ENCODE assay signal across 8 mouse cellular contexts in genomic region chr2:18040347-18041160, GRCm38 (mm10). TPM values are rescaled to one million over a fixed set of nuclear protein-coding genes. Genes with fewer than 3 reads are reported as not detected.
DNase-seq lines count a peak whose midpoint lies in the region; ATAC-seq lines count a peak whose summit lies in the region.

No protein-coding gene starts in this region.

- H3K4me3 ChIP-seq in forebrain, embryonic 10.5 days = peak overlapping the region; percentile 93
- peak overlapping the region; percentile 49 for H3K4me3 ChIP-seq in limb, embryonic 10.5 days
- H3K4me3 ChIP-seq in neural tube, embryonic 13.5 days = peak overlapping the region; percentile 32

- peak overlapping the region; percentile 99 for H3K27ac ChIP-seq in forebrain, embryonic 10.5 days
- H3K27ac ChIP-seq in limb, embryonic 10.5 days = peak overlapping the region; percentile 96
- H3K27ac ChIP-seq in neural tube, embryonic 13.5 days (replicated peaks) = peak overlapping the region; percentile 93

- H3K36me3 ChIP-seq in forebrain, embryonic 10.5 days (replicated peaks) = peaks cover 9% of the 10 kb centered on the region
- H3K36me3 ChIP-seq in limb, embryonic 10.5 days = no peaks in the 10 kb centered on the region
- H3K36me3 ChIP-seq in neural tube, embryonic 13.5 days = no peaks in the 10 kb centered on the region

- peak overlapping the region; percentile 81 for H3K9ac ChIP-seq in neural tube, embryonic 13.5 days

- no peaks in the 10 kb centered on the region for H3K27me3 ChIP-seq in forebrain, embryonic 10.5 days (ENCODE audit: poor library complexity, severe bottlenecking)
- H3K27me3 ChIP-seq in limb, embryonic 10.5 days (ENCODE audit: low read depth, poor library complexity, severe bottlenecking) = no peaks in the 10 kb centered on the region
- no peaks in the 10 kb centered on the region for H3K27me3 ChIP-seq in neural tube, embryonic 13.5 days

- H3K4me1 ChIP-seq in forebrain, embryonic 10.5 days = peaks cover 86% of the 10 kb centered on the region
- peaks cover 68% of the 10 kb centered on the region for H3K4me1 ChIP-seq in limb, embryonic 10.5 days
- H3K4me1 ChIP-seq in neural tube, embryonic 13.5 days (replicated peaks) = peaks cover 71% of the 10 kb centered on the region

- WGBS in forebrain, embryonic 10.5 days = 4% methylated on average over 27 of the region's 27 CpGs
- 12% methylated on average over 27 of the region's 27 CpGs for WGBS in limb, embryonic 10.5 days
- 8% methylated on average over 27 of the region's 27 CpGs for WGBS in neural tube, embryonic 13.5 days

- no peaks in the 10 kb centered on the region for H3K9me3 ChIP-seq in forebrain, embryonic 10.5 days
- H3K9me3 ChIP-seq in limb, embryonic 10.5 days (replicated peaks) = no peaks in the 10 kb centered on the region
- H3K9me3 ChIP-seq in neural tube, embryonic 13.5 days = no peaks in the 10 kb centered on the region

- peak overlapping the region; percentile 81 for H3K4me2 ChIP-seq in neural tube, embryonic 13.5 days

- peak; percentile 54 for ATAC-seq in neural tube, embryonic 13.5 days (ENCODE audit: low read depth)

- peak; percentile 25 for DNase-seq in kidney, adult 9 months
- no peak for DNase-seq in kidney, postnatal 25 days
- DNase-seq in forebrain, embryonic 10.5 days (ENCODE audit: extremely low spot score, low spot score) = peak; percentile 63
- DNase-seq in limb, embryonic 10.5 days (ENCODE audit: low spot score) = no peak
- DNase-seq in right cerebral cortex, adult 2 months (ENCODE audit: low spot score in 2 of 2) = no peak
- no peak for DNase-seq in right cerebral cortex, postnatal 25 days
- DNase-seq in natural killer cell, adult 2 months (ENCODE audit: low spot score in 2 of 2) = no peak

RNA-seq across cellular contexts. Expression of gene A930004D18Rik, which starts 3.0 kb away (rescaled TPM):
- 13.8 and 17.9 TPM in 2 replicates for polyA plus RNA-seq in forebrain, embryonic 10.5 days (2016; fragmentation: Nextera tagmentation; extraction: Ambion mirVana)
- 11.5 and 11.6 TPM in 2 replicates for polyA plus RNA-seq in limb, embryonic 10.5 days (2016; fragmentation: Nextera tagmentation; extraction: Ambion mirVana)
- 8.8 and 12.3 TPM in 2 replicates for polyA plus RNA-seq in neural tube, embryonic 13.5 days (2015; fragmentation: Nextera tagmentation; extraction: Ambion mirVana)

RNA-seq across cellular contexts. Expression of gene Skida1, which starts 8.3 kb away (rescaled TPM):
- polyA plus RNA-seq in forebrain, embryonic 10.5 days (2016; fragmentation: Nextera tagmentation; extraction: Ambion mirVana) = 16.0 and 17.2 TPM in 2 replicates
- polyA plus RNA-seq in limb, embryonic 10.5 days (2016; fragmentation: Nextera tagmentation; extraction: Ambion mirVana) = 7.0 and 11.5 TPM in 2 replicates
- 8.2 and 9.2 TPM in 2 replicates for polyA plus RNA-seq in neural tube, embryonic 13.5 days (2015; fragmentation: Nextera tagmentation; extraction: Ambion mirVana)

RNA-seq across cellular contexts. Expression of gene Mllt10, which starts 14.5 kb away (rescaled TPM):
- 65.0 and 68.0 TPM in 2 replicates for polyA plus RNA-seq in forebrain, embryonic 10.5 days (2016; fragmentation: Nextera tagmentation; extraction: Ambion mirVana)
- 56.9 and 65.3 TPM in 2 replicates for polyA plus RNA-seq in limb, embryonic 10.5 days (2016; fragmentation: Nextera tagmentation; extraction: Ambion mirVana)
- polyA plus RNA-seq in neural tube, embryonic 13.5 days (2015; fragmentation: Nextera tagmentation; extraction: Ambion mirVana) = 62.3 and 63.1 TPM in 2 replicates

RNA-seq across cellular contexts. Expression of gene H2al2a, which starts 43.8 kb away (rescaled TPM):
- not detected in 2 replicates for polyA plus RNA-seq in forebrain, embryonic 10.5 days (2016; fragmentation: Nextera tagmentation; extraction: Ambion mirVana)
- not detected in 2 replicates for polyA plus RNA-seq in limb, embryonic 10.5 days (2016; fragmentation: Nextera tagmentation; extraction: Ambion mirVana)
- polyA plus RNA-seq in neural tube, embryonic 13.5 days (2015; fragmentation: Nextera tagmentation; extraction: Ambion mirVana) = not detected in 2 replicates

Comparison
In these comparisons a context has a peak if more than half of its experiments do, and no peak if none do; other contexts are left out.
1. DNase-seq: peak in kidney, adult 9 months (single experiment) and forebrain, embryonic 10.5 days (single experiment); none in kidney, postnatal 25 days (0 of 2), limb, embryonic 10.5 days (single experiment), right cerebral cortex, adult 2 months (0 of 2), right cerebral cortex, postnatal 25 days (single experiment) and natural killer cell, adult 2 months (0 of 2).
2. H3K4me3 ChIP-seq: peak in every context shown above with its lines; median percentile 93 in forebrain, embryonic 10.5 days; 49 in limb, embryonic 10.5 days; 32 in neural tube, embryonic 13.5 days.
3. Peak in every context shown above with its lines, with median percentiles within 50 percentile points of each other: H3K27ac ChIP-seq.